Mouse (Mus musculus) ZHBTc4 (cell line): ENCODE results near the gene Llcfc1.

Experiments used
- DNase-seq: peaks from one replicate; pipeline ENCODE4 v3.0.0-alpha.2; 2011; ENCODE audit warnings: low read depth, low spot score

Gene Llcfc1

DNA sequence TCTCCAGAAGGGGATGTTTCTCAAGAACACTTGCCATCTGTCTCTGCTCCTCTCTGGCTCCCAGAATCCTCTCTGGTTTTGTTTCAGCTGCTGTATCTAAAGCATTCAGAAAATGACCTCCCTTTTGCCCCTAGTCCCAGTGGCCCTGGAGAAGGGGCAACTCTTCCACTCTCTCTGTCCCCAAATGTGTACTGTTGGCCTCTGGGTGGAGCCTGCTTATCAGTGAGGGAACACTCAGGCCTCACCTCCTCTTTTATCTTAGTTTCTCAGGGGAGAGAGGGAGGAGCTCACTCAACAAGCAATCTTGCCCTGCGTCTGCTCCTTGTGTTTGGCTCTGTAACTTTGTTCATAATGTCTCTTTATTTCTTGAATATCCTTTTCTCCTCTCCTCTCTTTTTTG is 19.9 kb downstream of the Llcfc1 start, which contains the start of gene Kel:
Gene Kel, minus strand, starts transcription at position 217 of the 400 bp plus-strand sequence.
- DNase-seq, result no peak

DNA sequence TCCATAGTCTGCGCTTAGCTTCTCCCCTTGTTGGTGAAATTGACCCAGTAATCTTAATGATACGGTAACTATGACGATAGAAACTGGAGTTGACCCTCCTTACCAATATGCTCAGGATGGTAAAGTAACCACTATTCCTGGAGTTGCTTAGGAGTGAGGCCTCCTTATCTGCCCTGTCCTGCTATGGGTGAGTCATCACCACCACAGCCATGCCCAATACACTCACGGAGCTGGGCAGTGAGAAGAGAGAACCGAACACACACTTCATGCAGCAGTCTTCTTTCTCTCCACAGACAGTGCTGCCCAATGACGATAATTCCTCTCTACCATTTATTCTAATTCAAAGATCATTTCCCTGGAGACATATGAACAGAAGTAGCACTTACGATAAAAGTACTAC is 22.0 kb downstream of the Llcfc1 start:
- DNase-seq, result no peak

DNA sequence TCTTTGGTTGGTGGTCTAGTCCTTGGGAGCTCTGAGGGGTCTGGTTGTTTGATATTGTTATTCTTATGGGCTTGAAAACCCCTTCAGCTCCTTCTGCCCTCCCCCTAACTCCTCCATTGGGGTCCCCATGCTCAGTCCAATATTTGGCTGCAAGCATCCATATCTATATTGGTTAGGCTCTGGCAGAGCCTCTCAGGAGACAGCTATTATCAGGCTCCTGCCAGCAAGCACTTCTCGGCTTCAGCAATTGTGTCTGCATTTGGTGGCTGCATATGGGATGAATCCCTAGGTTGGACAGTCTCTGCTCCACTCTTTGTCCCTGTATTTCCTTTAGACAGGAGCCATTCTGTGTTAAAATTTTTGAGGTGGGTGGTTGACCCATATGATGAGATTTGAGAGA is 26.1 kb downstream of the Llcfc1 start:
- no peak for DNase-seq

- DNase-seq, result no peak
Measured at GRCm38 (mm10) chr6:41721430-41721829, 37.2 kb downstream of the Llcfc1 start.

- DNase-seq, result no peak
Measured at GRCm38 (mm10) chr6:41727989-41728609, 43.9 kb downstream of the Llcfc1 start.

DNA sequence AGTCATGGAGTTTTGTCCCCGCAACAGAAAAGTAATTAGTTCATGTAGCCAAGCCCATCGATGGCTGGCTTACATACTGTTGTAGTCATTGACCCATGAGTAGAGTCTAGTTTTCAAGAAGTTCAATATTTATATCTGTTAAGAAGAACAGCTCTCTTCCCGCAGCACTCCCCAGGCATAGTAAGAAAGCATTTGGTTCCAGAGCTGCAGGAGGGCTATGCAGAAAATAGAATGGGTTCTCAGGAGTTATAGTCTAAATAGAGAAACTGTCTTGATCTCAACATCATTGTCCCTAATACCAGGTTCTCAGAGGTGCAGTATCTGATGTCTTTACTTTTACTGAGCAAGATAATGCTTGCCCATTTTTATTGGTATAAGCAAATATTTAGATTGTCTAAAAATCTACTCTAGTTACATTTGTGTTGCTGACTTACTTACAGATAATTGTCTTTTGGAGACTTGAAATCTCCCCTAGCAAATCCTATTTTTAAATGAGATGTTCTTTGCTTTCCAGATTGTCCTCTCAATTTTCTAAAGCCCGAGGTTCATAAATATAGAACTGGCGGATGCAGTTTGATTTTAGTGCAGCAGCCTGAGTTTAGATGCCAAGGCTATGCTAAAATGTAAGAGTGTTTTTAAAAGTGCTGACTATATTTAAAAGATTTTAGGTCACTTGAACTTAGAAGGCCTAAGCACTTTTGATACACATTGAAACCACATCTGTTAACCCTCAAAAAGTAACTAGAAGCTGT is 50.7 kb downstream of the Llcfc1 start:
- no peak for DNase-seq
